Mouse (Mus musculus) small intestine, adult 2 months (tissue): Measurements from ENCODE around the gene Cemip2.

Source experiments
- CTCF ChIP-seq: fragments of 200-500 bp; IDR thresholded peaks from 2 replicates; pipeline ENCODE4 v1.5.1; 2012; ENCODE audit warnings: low read depth, mild to moderate bottlenecking, control low read depth, inconsistent platforms, low read length, moderate library complexity, mixed read lengths; ENCODE audit not compliant: insufficient replicate concordance, insufficient read length; ENCODE audit errors: extremely low read depth
- POLR2A ChIP-seq: fragments of 200-500 bp; IDR thresholded peaks from 2 replicates; pipeline ENCODE4 v1.6.1; 2012; ENCODE audit warnings: low read depth, mild to moderate bottlenecking, control low read depth, inconsistent platforms, low read length, moderate library complexity

- TF ChIP-seq CTCF (no peak), POLR2A (no peak)
Measured at GRCm38 (mm10) chr19:21789676-21790075, 11.5 kb downstream of the Cemip2 start.
